Mouse (Mus musculus) right cerebral cortex, postnatal 4 days (tissue): ENCODE measurements around the gene Mlc1.
A peak's percentile ranks its signal among the peaks of the same experiment; 100 is the strongest.

Experiments used
- DNase-seq: peaks from one replicate; pipeline ENCODE4 v3.0.0-alpha.2; 2022

Gene Mlc1

DNA sequence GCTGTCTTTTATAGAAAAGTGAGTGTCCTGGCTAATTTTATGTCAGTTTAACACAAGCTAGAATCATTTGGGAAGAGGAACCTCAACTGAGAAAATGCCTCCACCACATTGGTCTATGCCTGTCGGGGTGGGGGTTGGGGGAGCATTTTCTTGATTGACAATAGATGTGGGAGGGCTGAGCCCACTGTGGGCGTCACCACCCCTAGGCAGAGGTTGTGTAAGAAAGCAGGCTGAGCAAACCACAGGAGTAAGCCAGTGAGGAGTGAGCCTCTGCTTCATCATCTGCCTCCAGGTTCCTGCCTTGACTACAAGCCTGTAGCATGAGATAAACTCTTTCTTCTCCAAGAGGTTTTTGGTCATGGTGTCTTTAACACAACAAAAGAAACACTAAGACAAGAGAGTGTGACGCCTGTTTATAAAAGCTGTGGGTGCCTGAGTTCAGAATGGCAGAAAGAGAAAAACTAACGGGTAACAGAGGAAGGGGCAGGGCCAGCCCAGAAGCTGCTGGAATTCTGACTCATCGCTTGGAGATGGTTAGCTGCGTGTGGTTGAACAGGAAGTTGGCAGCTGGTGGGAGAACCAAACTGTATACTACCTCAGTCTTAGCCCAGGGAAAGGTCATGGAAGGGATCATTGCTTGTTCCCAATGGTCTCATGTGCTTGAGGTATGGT, 42.1 kb downstream of the Mlc1 start:
- DNase-seq, result no peak

DNA sequence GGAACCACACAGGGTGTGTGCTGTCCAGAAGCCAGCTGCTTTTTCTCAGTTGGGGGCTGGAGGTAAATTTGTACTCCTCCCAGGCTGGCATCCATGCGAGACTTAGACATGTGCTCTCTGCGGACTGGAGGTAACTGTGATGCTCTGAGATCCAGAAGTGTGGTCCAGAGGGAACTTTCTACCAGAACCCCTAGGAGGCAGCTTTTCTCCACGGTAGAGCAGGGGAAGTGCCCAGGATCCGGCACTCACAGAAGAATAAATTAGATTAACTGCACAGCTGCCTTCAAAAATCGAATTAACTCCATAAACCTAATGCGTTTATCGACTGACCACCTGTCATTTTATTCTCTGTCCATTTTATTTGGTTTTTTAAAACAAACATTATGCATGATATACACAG, 44.7 kb downstream of the Mlc1 start:
- DNase-seq, result no peak

DNA sequence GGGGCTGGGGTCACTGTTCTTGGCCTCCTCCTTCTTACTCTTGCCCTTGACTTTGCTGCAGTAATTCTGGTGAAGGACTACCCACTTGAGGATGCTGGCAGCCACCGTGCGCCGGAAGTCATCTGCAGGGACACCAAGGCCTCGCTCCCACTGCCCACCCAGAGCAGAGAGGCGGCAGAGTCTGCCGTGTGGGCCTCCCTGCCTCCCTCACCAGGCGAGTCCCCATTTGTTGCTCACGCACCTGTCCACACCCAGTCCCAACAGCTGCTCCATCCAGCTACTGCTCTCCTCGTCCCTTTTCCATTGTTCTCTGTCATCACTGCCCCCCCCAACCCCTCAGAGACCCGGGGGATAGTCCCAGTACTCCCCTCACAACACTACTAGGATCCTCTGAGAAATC, 46.1 kb downstream of the Mlc1 start:
- no peak for DNase-seq

DNA sequence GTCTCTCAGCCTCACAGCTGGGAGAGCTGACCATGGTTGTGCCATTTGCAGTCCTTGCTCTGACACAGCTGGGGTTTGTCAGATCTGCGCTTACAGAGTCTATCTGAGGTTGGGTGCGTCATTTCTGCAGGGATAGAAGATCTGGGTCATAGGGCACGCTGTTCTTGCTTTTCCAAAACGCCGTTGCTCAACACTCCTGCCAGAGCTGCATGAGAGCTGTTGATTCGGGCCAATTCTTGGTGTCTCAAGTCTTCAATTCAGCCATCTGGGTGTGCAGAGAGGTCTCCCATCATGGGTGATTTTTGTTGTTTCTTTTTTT, 56.9 kb downstream of the Mlc1 start:
- no peak for DNase-seq

DNA sequence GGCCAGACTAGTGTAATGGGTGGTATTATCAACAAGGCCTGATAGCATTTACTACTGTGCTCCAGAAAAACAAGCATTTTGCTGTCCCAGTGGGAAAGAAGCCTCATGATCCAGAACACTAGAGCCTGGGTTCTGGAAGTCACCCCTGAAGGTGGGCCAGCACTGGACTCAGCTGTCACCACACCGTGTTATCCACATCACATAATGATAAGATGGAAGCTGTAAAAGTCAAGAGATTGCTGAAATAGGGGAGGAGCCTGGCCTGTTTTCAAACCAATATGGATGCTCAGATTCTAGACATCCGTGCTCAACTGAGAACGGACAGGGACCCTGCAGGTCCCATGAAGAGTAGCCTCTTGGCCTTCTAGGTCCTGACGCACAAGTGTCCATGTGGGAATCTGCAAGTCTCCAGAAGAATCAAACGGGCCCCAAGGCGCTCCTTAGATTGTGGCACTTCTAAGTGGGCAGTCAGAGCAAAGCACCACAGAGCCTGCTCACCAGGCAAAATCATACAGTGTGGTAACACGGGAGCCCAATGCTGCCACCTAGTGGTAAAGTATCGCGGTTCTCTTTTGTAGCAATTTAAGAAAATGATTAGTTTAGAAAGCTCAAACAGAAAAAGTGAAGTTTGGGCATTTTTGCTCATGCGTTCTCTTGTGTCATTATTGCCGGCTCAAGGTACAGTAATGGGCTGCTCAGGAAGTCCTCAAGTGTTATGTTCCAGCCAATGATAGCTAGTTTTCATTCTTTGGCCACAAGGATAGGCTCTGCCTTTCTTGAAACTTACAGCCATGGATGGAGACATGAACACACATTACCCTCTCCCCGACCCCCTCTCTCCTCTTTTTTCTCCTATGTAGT, 57.4 kb downstream of the Mlc1 start:
- peak; percentile 83 for DNase-seq

- no peak for DNase-seq
Measured at GRCm38 (mm10) chr15:88920065-88920464, 58.7 kb downstream of the Mlc1 start.

GRCm38 (mm10) chr15:88919328-88919727, 59.5 kb downstream of the Mlc1 start:
- no peak for DNase-seq

GRCm38 (mm10) chr15:88917126-88917525, 61.7 kb downstream of the Mlc1 start:
- DNase-seq, result no peak

DNA sequence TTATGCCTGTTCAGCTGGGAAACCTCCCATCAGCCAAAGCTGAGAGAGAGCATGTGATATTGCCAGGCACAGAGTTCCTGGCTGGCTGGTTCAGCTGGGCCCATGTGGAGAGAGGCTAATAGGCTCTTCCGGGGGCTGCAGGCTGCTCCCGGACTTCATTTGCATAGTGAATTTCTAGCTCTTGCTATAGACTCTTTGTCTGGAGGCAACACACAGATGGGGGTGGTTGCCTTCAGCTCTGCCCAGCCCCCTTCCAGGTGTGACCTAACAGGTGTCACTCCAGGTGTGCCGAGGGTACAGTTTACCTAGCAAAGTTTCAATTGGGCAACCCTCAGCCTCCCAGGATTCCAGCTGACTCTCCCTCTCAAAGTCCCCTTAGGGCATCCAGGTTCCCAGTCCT, 62.4 kb downstream of the Mlc1 start:
- no peak for DNase-seq

DNA sequence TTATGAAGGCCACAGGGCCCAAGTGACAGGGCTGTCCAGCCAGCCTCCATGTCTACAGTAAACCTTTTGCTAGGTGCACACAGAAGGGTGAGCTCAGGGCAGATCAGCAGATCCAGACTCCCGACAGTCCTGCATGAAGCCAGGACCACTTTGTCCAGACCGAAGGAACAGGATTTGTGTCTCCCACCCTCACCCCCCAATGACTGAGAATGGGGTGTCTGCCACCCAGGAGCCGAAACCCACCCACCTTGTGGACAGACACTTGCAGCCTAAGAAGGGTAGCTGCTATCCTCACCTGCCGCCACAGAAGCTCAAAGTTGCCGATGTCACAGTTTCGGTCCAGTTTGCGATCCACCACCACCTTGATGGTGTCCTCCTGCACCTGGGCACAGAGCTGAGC, 63.8 kb downstream of the Mlc1 start:
- no peak for DNase-seq

DNA sequence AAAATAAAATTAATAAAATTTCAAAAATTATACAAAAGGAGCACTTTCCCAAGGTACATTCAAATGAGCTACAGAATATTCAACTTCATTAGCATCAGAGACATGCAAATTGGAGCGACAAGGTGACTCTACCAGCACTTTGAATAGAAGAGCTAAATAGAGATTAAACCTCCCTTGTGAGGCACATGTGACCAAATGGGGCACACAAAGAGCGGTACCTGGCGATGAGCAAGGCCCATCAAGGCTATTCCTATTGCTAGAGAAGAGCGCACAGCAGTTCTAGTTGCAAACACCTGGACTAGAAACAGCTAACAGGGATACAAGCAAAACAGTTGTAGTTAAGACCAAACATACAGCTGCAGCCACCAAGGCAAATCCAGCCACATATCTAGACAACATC, 72.5 kb downstream of the Mlc1 start:
- no peak for DNase-seq
